Mouse (Mus musculus): Measurements from ENCODE around the gene Dad1. TPM values are rescaled to one million over a fixed set of nuclear protein-coding genes. Genes with fewer than 3 reads are reported as not detected.

Dad1 gene
- 100 to 1,000 TPM; 123 to 132 TPM for total RNA-seq (2021)
- long read RNA-seq, transcript Dad1-201 (3 exons, 878 nt) = major isoform, 97 of 103 reads
- long read RNA-seq, partial matches to known transcripts = 4 of 103 reads
- long read RNA-seq, other reads (novel, unspliced or antisense) = 1 of 103 reads

DNA sequence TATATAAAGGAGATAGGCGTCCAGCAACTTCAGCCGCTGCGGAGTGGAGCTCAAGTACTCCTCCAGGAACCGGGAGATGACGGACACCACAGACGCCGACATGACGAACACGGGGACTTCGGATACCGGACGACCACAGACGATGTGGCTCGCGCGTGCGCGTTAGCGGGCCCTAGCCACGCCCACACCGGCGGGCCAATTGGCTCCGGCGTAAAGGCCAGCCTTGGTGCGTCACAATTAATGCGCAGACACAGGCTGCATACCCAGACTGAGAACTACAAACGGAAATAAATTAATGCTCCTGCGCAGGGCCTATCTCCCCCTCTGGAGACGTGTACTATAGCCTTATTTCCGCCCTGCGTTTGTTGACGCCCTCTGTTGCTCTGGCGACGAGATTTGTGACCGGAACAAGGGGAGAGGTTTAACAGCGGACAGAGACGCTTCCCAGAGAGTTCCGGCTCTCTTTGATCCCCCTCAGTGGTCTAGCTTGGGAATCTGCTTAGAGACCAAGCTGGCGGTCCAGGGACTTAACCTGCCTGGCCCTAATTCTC lies at the start of gene Dad1, which contains the start of gene Abhd4:
Dad1 (minus strand) TSS at position 364 of the 551 bp plus-strand sequence.
Abhd4 (plus strand) TSS at position 448 of the 551 bp plus-strand sequence.
- peak; percentile 96 to 99 for DNase-seq (ENCODE audit: low spot score in 2 of 2)

DNA sequence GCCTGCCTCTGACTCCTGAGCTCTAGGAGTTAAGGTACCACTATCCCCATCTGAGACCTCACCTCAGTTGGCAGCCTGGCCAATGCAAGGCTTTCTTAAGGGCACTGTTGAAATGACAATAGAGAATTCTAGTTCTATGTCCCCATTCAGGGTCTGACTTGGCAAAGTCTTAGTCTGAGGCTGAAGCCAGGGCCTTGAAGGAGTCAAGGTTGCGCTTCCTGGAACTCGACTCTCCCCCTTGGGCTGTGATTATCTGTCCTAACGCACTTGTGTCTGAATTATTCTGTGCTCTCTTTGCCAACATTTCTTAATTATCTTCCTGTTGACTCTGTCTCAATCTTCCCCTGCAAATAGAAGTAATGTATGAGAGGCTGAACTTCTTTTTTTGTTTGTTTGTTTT lies 46.8 kb upstream of the Dad1 start:
- DNase-seq (ENCODE audit: low spot score in 2 of 2) = no peak

DNA sequence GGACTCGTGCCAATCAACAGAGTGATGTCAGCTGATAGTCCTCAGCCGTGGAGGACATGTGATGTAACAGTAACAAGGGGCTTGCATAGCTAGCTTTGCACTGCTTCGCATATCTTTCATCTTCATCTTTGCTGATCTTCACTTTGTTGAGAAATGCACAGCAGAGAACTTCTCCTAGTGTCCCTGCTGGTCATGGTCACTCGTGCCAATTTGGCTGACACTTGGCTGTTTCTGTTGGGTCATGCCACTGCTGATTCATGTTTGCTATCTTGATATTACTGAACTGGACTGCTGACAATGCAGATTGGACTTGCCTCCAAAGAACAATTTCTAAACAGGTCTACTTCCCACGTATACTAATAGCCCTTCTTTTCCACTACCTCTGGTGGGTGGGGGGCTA lies 46.2 kb upstream of the Dad1 start:
- DNase-seq (ENCODE audit: low spot score in 2 of 2) = no peak

DNA sequence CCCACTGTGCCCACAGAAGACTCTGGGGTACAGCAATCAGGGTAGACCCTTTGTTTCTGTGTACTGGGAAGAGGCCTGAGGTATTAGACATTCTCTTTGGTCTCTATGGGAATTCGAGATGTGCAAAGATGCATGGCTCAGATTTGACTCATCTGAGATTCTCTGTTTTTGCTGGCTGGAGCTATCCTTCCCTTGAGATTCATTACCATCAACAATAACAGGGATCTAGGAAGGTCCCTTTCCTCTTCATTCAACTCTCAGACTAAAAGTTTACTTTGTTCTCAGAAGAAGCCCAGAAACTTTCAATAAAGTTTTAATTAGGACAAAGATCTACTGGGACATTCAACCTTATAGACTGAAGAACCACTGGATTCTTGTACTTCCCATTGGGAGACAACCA lies 30.9 kb upstream of the Dad1 start, which contains the start of gene Olfr49:
Olfr49 (minus strand) TSS at position 101 of the 400 bp plus-strand sequence.
- DNase-seq (ENCODE audit: low spot score in 2 of 2) = no peak

DNA sequence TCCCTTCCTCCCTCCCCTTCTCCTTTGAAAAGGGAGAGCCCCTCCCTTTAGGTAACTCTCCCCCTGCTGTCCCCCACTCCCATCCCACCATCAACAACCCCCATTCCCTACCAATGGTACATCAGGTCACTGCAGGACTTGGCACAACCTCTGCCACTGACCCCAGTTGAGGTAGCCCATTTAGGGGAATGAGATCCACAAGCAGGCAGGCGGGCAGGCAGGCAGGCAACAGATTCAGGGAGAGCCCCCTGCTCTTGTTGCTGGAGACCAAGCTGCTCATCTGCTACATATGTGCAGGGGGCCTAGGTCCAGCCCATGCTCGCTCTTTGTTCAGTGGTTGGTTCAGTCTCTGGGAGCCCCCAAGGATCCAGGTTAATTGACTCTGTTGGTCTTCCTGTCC lies 22.5 kb upstream of the Dad1 start:
- DNase-seq (ENCODE audit: low spot score in 2 of 2) = no peak

DNA sequence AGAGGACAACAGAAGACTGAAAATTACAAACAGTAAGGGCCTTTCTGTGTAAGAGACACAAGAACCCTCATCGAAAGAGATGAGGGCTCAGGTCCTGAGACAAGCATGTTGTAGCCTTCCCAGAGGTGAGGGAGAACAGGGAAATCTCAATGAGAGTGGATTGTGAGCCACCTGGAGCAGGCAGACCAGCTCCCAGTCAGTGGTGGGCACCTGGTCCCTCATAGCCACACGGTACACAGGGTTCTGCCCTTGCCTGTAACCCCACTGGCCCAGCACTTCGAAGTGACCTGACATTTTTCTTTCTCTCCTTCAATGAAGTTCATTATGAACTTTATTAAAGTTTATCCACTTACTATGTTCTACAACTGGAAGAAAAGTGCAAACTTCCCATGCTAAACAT lies 18.8 kb upstream of the Dad1 start:
- no peak for DNase-seq (ENCODE audit: low spot score in 2 of 2)

DNA sequence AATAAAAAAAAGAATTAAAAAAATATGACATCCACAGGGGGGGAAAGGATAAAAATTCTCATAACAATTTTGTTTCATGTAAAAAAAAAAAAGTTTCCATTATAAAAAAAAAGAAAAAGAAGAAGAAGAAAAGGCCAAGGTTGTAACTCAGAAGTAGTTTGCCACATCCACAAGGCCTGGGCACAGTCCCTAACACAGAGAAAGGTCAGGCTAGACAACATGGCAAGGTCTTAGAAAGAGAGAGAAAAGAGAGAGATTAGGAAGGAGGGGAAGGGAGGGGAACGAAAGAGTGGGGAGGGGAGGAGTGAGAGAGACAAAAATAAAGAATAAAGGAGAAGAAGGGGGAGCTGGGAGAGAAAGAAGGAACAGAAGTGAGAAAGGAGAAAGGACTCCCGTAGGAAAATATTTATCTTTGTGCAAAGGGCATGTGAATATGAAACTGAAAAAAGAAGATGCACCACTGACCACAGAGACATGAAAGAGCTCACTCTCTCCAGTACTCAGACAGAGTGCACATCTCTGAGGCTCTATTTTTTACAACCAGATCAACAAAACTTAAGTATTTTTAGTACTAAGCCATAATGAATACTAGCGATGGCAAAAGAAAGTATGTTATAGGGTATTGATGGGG lies 18.2 kb upstream of the Dad1 start:
- DNase-seq (ENCODE audit: low spot score in 2 of 2) = no peak

DNA sequence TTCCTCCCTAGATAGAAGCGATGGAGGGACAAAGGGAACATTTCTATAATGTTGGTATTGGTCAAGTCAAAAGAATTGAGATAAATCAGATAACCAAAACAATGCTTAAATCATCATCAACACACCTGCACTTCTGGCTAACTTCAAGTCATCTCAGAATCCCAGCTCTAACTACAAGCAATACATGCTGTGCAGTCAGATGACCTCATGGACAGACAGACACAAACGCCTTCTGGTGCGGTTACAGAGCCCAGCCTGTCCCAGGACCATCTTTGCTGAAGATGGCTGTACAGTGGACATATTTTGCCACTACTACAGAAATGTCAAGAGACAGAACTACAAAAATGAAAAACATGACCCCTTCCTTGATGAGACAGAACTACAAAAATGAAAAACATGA lies 16.5 kb upstream of the Dad1 start:
- DNase-seq (ENCODE audit: low spot score in 2 of 2) = no peak

DNA sequence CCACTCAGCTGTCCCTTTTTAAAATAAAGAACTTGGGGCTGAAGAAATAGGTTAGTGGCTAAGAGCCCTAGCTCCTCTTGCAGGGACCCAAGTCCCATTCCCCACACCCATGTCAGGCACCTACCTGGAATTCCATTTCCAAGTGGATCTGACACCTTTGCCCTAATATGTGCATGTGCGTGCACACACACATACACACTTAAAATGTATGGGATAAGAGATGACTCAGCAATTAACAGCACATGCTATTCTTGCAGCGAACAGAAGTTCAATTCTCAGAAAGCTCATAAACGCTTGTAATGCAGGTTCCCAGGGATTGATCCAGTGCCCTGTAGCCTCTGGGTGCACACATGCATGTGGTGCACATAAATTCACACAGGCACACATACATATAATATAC lies 15.7 kb upstream of the Dad1 start:
- no peak for DNase-seq (ENCODE audit: low spot score in 2 of 2)

DNA sequence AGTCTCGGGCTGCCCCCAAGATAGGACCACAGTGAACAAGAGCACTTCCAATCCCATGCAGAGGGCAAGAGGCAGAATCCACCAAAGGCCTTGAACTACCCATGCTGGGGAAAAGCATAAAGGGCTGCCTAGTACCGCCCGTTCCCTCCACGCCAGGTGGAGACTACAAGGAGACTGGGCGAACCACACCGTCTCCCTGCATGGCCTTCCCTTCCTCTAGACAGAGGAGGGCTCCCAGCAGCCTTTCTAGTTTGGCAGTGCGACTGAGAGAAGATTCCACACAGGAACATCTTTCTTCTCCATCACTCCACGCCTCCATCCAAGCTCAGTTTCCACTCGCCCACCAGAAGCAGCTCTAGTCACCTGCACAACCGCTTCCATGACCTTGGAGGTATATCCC lies 14.1 kb upstream of the Dad1 start:
- DNase-seq (ENCODE audit: low spot score in 2 of 2) = no peak

DNA sequence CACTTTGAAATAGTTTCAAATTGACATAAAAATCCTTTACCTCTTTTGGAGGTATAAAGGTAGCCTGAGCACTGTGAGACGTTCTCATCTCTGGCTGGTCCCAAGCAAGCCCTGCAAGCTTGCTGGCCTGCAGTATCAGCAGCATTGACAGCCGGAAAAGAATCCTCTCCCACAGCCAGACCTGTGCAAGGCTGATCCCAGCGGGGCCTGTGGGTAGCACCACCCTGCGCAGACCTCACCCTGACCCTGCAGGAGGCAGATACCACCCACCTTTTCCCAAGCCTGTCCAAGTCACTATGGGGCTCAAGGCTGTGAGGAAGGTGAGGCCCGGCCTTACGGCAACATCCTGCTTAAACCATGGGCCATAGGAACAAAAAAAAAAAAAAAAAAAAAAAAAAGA lies 12.0 kb upstream of the Dad1 start:
- DNase-seq (ENCODE audit: low spot score in 2 of 2) = no peak

DNA sequence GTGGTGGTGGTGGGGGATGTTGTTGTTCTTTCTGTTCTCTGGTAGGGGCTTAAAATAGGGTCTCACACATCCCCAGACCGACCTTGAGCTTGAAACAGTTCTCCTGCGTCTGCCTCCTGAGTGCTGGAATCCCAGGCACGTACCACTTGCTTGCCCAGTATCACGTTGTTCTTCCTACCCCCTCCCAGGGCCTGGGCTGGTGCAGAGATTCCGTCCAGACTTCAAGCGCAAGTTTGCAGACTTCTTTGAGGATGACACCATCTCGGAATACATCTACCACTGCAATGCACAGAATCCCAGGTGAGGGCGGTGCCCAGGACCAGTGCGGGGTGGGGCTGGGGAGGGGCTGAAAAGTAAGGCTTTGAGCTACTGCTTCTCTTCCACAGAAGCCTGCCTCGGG lies 11.2 kb upstream of the Dad1 start:
- no peak for DNase-seq (ENCODE audit: low spot score in 2 of 2)

DNA sequence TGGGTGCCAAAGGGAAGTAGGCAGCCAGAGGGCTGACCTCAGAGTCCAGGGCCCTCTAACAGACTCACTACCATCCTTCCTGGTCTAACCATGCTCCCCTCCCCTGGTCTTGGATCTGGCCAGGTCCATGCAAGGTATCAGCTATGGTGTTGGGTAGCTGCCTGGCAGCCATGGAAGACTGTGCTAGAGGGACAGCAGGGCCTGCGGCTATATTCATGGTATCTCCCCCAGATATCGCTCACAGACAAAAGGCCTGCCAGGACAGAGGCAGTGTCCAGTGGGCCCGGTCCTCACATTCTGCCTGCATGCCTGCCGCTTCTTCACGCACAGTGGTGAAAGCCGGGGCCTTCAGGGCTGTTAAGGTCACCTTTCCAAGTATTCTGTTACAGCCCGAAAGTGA lies 10.3 kb upstream of the Dad1 start:
- no peak for DNase-seq (ENCODE audit: low spot score in 2 of 2)

DNA sequence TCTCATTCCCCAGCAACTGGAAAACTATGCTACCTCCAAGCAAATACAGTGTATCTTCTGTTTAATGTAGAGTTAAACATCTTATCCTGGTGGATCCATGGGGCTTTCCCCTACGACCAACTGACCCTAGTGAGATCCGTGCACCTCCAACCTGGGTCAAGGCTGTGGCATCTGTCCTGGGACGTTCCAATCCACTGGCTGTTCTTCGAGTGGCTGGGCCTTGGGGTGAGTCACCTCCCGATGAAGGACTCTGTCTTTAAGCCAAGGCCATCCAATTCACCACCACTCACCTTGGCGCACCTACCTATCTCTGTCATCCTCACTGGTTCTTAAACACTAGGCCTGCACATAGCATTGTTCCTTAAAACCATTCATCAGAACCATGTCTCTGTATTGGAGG lies 9.2 kb upstream of the Dad1 start:
- DNase-seq (ENCODE audit: low spot score in 2 of 2) = no peak

DNA sequence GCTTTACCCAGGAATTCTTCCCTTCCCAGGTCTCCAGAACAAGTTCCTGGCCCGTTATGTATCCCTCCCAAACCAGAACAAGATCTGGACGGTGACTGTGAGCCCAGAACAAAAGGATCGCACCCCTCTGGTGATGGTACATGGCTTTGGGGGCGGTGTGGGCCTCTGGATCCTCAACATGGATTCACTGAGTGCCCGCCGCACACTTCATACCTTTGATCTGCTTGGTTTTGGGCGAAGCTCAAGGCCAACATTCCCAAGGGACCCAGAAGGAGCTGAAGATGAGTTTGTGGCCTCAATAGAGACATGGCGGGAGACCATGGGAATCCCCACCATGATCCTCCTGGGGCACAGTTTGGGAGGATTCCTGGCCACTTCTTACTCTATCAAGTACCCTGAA lies 8.7 kb upstream of the Dad1 start:
- DNase-seq (ENCODE audit: low spot score in 2 of 2) = no peak

DNA sequence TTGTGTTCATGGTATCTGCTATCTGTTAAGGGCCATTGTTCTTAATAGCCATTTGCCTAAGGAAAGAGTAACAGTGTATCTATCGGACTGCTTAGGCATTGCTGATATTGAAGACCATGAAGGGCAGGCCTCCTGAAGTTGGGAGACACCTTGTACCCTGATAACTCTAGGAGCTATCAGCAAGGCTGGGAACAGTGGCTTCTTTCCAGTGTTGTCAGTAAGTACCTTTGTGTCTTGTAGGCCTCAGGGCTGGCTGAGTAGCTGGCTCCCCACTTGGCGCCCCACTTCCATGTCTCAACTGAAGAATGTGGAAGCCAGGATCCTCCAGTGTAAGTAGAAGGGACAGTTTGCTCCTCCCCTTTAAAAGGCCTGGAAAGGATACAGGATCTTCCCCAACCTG lies 7.5 kb upstream of the Dad1 start:
- DNase-seq (ENCODE audit: low spot score in 2 of 2) = no peak

DNA sequence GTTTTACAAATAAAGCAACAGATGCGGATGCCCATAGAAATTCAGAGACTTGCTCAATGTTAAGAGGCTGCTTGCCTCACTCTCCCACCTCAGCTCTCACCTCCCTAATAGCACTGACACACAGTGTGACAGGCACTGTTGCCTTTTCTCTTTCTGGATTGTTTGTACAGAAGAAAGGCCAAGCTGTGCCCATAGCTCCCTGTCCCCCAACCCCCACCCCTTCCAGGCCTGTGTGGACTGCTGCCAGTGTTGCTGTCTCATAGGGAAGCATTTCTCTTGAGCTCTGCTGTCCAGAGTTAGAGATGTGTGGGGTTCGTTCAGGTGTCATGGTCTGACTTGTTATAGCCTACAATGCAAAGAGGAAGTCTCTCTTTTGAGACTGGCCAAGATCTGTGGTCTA lies 6.3 kb upstream of the Dad1 start:
- no peak for DNase-seq (ENCODE audit: low spot score in 2 of 2)

DNA sequence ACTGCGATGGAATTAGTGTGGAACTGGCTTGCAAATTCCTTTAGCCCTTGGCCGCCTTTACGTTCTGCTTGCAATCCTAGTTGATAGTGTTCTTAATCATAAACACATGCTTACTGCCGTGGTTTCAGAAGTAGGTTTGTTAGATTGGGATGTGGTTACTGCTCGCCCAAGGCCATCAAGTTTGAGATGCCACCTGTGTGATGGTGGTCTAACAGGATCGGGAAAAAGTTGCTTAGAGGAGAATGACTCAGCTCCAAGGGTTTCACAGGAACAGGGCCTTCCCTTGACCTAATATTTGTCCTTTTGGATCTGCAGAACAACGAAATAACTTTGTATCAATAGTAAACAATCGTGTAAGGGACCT lies 5.8 kb upstream of the Dad1 start:
- no peak for DNase-seq (ENCODE audit: low spot score in 2 of 2)

DNA sequence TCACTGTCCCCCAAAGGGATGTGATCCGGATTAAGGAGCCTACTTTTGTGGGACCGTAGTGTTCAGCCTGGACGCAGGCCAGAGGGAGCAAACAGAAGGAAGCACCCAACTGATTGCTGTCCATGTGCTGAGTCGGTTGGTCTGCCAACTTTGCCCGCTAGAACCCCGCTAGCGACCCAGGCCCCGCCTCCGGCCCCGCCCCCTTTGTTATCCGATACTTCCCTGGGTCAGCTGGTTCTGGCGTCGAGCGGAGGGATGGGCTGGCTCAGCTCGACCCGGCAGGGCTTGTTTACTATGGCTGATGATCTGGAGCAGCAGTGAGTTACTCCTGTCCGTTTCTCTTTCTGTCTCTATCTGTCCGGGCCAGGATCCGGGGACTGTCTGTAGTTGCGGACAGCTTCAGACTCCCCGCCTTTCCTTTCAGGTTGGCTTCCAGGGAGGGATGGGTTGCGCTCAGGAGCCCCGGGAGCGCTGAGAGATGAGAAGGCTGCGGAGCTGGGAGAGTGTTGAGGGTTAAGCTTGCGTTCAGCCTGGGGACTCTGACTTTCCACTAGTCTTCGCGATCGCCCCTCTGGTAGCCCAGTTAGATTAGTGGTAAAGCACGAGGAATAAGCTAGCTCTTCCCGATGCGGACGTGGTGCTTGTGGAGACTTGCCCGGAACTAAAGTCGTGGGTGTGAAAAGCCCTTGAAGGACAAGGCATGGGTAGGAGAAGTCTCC lies 5.3 kb upstream of the Dad1 start:
- peak; percentile 76 to 86 for DNase-seq (ENCODE audit: low spot score in 2 of 2)

DNA sequence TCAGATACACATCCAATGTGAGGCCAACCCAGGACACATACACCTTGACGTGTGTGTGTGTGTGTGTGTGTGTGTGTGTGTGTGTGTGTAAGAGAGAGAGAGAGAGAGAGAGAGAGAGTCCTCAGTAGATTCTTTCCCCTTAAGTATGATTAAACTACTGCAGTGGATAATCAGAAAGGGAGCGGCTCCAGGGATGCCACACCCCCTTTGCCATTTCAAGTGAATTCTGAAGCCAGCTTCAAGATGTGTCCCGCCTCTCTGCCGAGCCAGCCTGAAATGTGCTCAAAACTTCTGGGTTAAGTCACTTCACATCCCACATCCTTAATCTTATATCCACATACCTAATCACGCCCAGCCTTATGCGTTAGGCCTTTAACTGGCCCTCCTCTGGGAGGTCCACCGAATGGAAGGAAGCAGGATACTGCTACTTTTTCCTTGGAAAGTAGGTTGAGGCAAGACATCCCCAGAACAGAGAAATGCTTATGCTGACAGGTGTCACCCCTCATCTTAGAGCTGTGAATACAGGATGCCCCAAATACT lies 4.3 kb upstream of the Dad1 start:
- no peak for DNase-seq (ENCODE audit: low spot score in 2 of 2)

DNA sequence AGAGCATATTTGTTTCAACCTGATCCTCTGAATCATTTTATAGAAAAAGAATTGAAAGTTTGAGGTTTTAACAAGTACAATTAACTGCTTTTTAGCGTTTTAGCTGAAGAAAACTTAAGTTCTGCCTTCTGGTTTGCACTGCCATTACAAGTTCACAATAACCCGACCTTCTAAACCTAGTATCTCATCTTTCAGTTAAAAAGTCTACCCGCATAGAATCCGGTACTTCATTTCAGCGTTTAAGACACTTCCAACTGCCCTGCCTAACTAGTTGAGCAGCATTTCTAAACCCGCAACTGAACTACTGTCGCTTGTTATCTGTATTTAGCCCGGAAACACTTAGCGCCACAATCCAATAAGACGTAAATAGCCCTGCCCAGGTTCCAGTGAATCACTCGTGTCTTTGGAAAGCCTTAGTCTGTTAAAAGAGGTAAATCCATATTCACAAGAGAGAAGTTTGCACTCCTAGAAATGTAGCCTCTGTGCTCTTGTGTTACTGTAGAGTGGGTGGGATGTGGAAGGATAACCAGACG lies 832 bp upstream of the Dad1 start:
- DNase-seq (ENCODE audit: low spot score in 2 of 2) = no peak

DNA sequence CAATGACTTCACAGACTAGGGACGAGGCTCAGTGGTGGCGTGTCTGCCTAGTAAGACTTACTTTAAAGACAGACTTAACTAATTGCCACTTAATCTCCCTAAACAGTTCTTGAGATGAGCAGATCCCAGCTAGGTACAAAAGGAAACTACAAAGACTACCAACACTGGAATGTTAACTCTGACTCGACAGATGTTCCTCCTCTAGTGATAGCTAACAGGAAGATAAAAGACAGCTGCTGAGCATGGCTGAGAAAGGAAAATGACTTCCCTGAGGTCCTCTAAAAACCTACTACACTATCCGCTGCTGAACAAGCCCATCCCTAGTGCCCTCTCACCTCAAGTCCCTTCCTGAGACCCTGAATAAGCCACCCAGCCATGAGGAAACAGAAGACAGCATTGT lies 3.8 kb downstream of the Dad1 start:
- no peak for DNase-seq (ENCODE audit: low spot score in 2 of 2)

All from layer of hippocampus, adult 18-20 months (tissue).